ENCODE assay signal across 20 mouse cellular contexts in the genomic region with DNA sequence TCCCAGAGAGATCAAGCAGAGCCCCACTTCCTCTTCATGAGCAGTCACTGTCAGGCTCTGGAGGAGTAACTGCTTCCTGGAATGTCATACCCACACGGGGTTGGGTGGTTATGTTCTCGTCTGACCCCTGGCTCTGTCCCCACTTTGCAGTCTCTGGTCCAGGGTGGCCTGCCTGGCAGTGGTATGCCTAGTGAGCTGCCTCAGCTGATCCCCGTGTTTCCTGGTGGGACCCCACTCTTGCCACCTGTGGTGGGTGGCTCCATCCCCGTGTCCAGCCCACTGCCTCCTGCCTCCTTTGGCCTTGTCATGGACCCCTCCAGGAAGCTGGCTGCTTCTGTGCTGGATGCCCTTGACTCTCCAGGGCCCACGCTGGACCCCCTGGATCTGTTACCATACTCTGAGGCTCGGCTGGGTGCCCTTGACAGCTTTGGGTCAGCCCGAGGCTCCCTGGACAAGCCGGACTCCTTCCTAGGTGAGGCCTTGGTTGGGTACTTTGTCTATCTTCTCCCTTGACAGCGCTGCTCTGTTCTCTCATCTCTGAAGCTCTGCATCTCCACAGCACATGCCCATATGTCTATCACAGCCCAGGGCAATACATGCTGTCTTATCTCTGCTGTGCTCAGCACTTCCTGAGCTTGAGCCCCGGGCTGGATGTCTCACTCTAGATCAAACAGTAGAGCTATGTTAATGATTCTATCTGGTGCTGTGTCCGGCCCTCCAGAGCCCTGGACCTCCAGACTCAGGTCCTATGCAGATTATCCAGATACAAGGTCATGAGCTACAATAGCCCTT. TPM values are rescaled to one million over a fixed set of nuclear protein-coding genes. Genes with fewer than 3 reads are reported as not detected.
A peak's percentile ranks its signal among the peaks of the same experiment; 100 is the strongest.
DNase-seq lines count a peak whose midpoint lies in the region; ATAC-seq lines count a peak whose summit lies in the region.
"Had no signal": no experiment of that assay in that cellular context is flagged by ENCODE, and none has a peak within 500 bp of the region (broad histone marks: within the 10 kb centered on the region; RNA-seq: fewer than 3 reads in every experiment).

No protein-coding gene starts in this region.

- no peak overlapping the region for H3K4me3 ChIP-seq in liver, embryonic 12.5 days
- no peak overlapping the region for H3K4me3 ChIP-seq in liver, embryonic 13.5 days (replicated peaks)
- H3K4me3 ChIP-seq in forebrain, embryonic 14.5 days (ENCODE audit: low read depth, low read length), result no peak overlapping the region
- H3K4me3 ChIP-seq: embryonic facial prominence, embryonic 15.5 days; erythroblast, embryonic 14.5 days; forebrain, embryonic 10.5 days; forebrain, embryonic 15.5 days; heart, embryonic 12.5 days; hindbrain, embryonic 10.5 days had no signal

- 35% methylated on average over 11 of the region's 11 CpGs for WGBS in liver, embryonic 12.5 days (ENCODE audit: insufficient replicate concordance)
- 33% methylated on average over 11 of the region's 11 CpGs for WGBS in liver, embryonic 13.5 days (ENCODE audit: insufficient replicate concordance)
- 92% methylated on average over 11 of the region's 11 CpGs for WGBS in forebrain, embryonic 14.5 days

- H3K9ac ChIP-seq in liver, embryonic 12.5 days, result no peak overlapping the region
- no peak overlapping the region for H3K9ac ChIP-seq in liver, embryonic 13.5 days
- H3K9ac ChIP-seq in forebrain, embryonic 14.5 days (ENCODE audit: low read length), result no peak overlapping the region
- H3K9ac ChIP-seq: embryonic facial prominence, embryonic 15.5 days; forebrain, embryonic 15.5 days; heart, embryonic 12.5 days; hindbrain, embryonic 14.5 days had no signal

- no peaks in the 10 kb centered on the region for H3K9me3 ChIP-seq in liver, embryonic 12.5 days (replicated peaks)
- H3K9me3 ChIP-seq in liver, embryonic 13.5 days (replicated peaks), result no peaks in the 10 kb centered on the region
- H3K9me3 ChIP-seq in forebrain, embryonic 14.5 days (replicated peaks; ENCODE audit: control insufficient read depth, low read length), result no peaks in the 10 kb centered on the region
- H3K9me3 ChIP-seq: embryonic facial prominence, embryonic 15.5 days; forebrain, embryonic 10.5 days; forebrain, embryonic 15.5 days; heart, embryonic 12.5 days; hindbrain, embryonic 10.5 days had no signal

- H3K4me1 ChIP-seq in liver, embryonic 12.5 days, result peaks cover 21% of the 10 kb centered on the region
- H3K4me1 ChIP-seq in liver, embryonic 13.5 days (replicated peaks), result peaks cover 20% of the 10 kb centered on the region
- no peaks in the 10 kb centered on the region for H3K4me1 ChIP-seq in forebrain, embryonic 14.5 days (ENCODE audit: control insufficient read depth, insufficient read depth, low read length)
- H3K4me1 ChIP-seq: forebrain, embryonic 15.5 days; hindbrain, embryonic 10.5 days had no signal

- no peak overlapping the region for H3K4me2 ChIP-seq in liver, embryonic 12.5 days
- H3K4me2 ChIP-seq in liver, embryonic 13.5 days, result no peak overlapping the region
- H3K4me2 ChIP-seq in forebrain, embryonic 14.5 days (ENCODE audit: low read length), result no peak overlapping the region
- H3K4me2 ChIP-seq: embryonic facial prominence, embryonic 15.5 days; forebrain, embryonic 15.5 days; heart, embryonic 12.5 days; hindbrain, embryonic 14.5 days had no signal

- H3K27me3 ChIP-seq in liver, embryonic 12.5 days (replicated peaks), result no peaks in the 10 kb centered on the region
- no peaks in the 10 kb centered on the region for H3K27me3 ChIP-seq in liver, embryonic 13.5 days
- no peaks in the 10 kb centered on the region for H3K27me3 ChIP-seq in forebrain, embryonic 14.5 days (replicated peaks; ENCODE audit: control insufficient read depth, insufficient read depth, low read length)
- H3K27me3 ChIP-seq: CH12.LX; embryonic facial prominence, embryonic 15.5 days; forebrain, embryonic 15.5 days; heart, embryonic 12.5 days had no signal

- peaks cover 86% of the 10 kb centered on the region for H3K36me3 ChIP-seq in liver, embryonic 12.5 days
- H3K36me3 ChIP-seq in liver, embryonic 13.5 days, result peaks cover 67% of the 10 kb centered on the region
- H3K36me3 ChIP-seq in forebrain, embryonic 14.5 days (ENCODE audit: control insufficient read depth, insufficient read depth, low read length), result peaks cover 98% of the 10 kb centered on the region

- no peak for DNase-seq in liver
- no peak for DNase-seq in liver, embryonic 13.5 days
- no peak for DNase-seq in forebrain, embryonic 14.5 days (ENCODE audit: low spot score)
- no peak for DNase-seq in kidney, adult 18-20 months
- DNase-seq: adrenal gland, adult 8-10 months; cerebellum, adult 11 months; cerebellum, adult 8-10 months; cerebellum, postnatal 14 days; embryo, embryonic 11 days; gastrocnemius, postnatal 36 days had no signal

- ATAC-seq in liver, embryonic 12.5 days, result peak; percentile 54; the same call in 1 of the 2 replicates
- peak; percentile 61 for ATAC-seq in liver, embryonic 13.5 days (ENCODE audit: low read depth)
- ATAC-seq in megakaryocyte progenitor cell, adult 5-6 weeks (replicated peaks; ENCODE audit: poor library complexity), result peak; percentile 44; the same call in 1 of the 2 replicates
- no peak for ATAC-seq in forebrain, embryonic 14.5 days
- ATAC-seq: forebrain, embryonic 15.5 days had no signal

- peak overlapping the region; percentile 41; the same call in 1 of the 2 replicates for H3K27ac ChIP-seq in liver, embryonic 12.5 days
- no peak overlapping the region for H3K27ac ChIP-seq in liver, embryonic 13.5 days
- no peak overlapping the region for H3K27ac ChIP-seq in forebrain, embryonic 14.5 days (ENCODE audit: low read depth, low read length)
- H3K27ac ChIP-seq: embryonic facial prominence, embryonic 15.5 days; forebrain, embryonic 10.5 days; forebrain, embryonic 15.5 days; hindbrain, embryonic 10.5 days; hindbrain, embryonic 14.5 days had no signal

RNA-seq across cellular contexts. Expression of a gene that starts 25.4 kb away (rescaled TPM):
- polyA plus RNA-seq in liver, embryonic 12.5 days (2016; fragmentation: Nextera tagmentation; extraction: Ambion mirVana), result 8.4 and 9.5 TPM in 2 replicates
- polyA plus RNA-seq in liver, embryonic 13.5 days (2015; fragmentation: Nextera tagmentation; extraction: Ambion mirVana), result 4.5 and 5.9 TPM in 2 replicates
- 4.9 and 5.1 TPM in 2 replicates for total RNA-seq in megakaryocyte progenitor cell, adult 5-6 weeks (2015)
- total RNA-seq in megakaryocyte progenitor cell, adult 5-6 weeks (2017), result 10.4 and 11.0 TPM in 2 replicates
- polyA plus RNA-seq in forebrain, embryonic 14.5 days (2014; fragmentation: Nextera tagmentation; extraction: Ambion mirVana), result 15.1 and 18.1 TPM in 2 replicates

RNA-seq across cellular contexts. Expression of a gene that starts 31.5 kb away (rescaled TPM):
- 113 and 121 TPM in 2 replicates for polyA plus RNA-seq in liver, embryonic 12.5 days (2016; fragmentation: Nextera tagmentation; extraction: Ambion mirVana)
- polyA plus RNA-seq in liver, embryonic 13.5 days (2015; fragmentation: Nextera tagmentation; extraction: Ambion mirVana), result 90.9 and 100 TPM in 2 replicates
- total RNA-seq in megakaryocyte progenitor cell, adult 5-6 weeks (2015), result 44.1 and 46.9 TPM in 2 replicates
- total RNA-seq in megakaryocyte progenitor cell, adult 5-6 weeks (2017), result 106 and 129 TPM in 2 replicates
- polyA plus RNA-seq in forebrain, embryonic 14.5 days (2014; fragmentation: Nextera tagmentation; extraction: Ambion mirVana), result 108 and 118 TPM in 2 replicates

RNA-seq across cellular contexts. Expression of a gene that starts 32.0 kb away (rescaled TPM):
- 9.8 and 10.0 TPM in 2 replicates for polyA plus RNA-seq in liver, embryonic 12.5 days (2016; fragmentation: Nextera tagmentation; extraction: Ambion mirVana)
- 5.3 and 6.0 TPM in 2 replicates for polyA plus RNA-seq in liver, embryonic 13.5 days (2015; fragmentation: Nextera tagmentation; extraction: Ambion mirVana)
- total RNA-seq in megakaryocyte progenitor cell, adult 5-6 weeks (2015), result 19.3 and 20.5 TPM in 2 replicates
- 16.0 and 17.8 TPM in 2 replicates for total RNA-seq in megakaryocyte progenitor cell, adult 5-6 weeks (2017)
- polyA plus RNA-seq in forebrain, embryonic 14.5 days (2014; fragmentation: Nextera tagmentation; extraction: Ambion mirVana), result 49.9 and 65.9 TPM in 2 replicates
